Mouse (Mus musculus) heart, embryonic 13.5 days (tissue): Measurements from ENCODE around the gene Ppil6. TPM values are rescaled to one million over a fixed set of nuclear protein-coding genes. Genes with fewer than 3 reads are reported as not detected.

Source experiments
- ATAC-seq: fragments of 200-750 bp; cut with Nextera tagmentation; 2 replicates; pipeline ENCODE4 v1.8.0; 2017; ENCODE audit warnings: moderate TSS enrichment; ENCODE audit not compliant: insufficient number of reproducible peaks, low FRiP score, low TSS enrichment; ENCODE audit errors: extremely low read depth
- H3K27ac ChIP-seq: fragments of 300-500 bp; sonication (generic); replicated peaks from 2 replicates; pipeline ENCODE4 v1.5.1; 2015; ENCODE audit warnings: moderate library complexity, mild to moderate bottlenecking, inconsistent platforms
- H3K27me3 ChIP-seq: fragments of 300-500 bp; sonication (generic); replicated peaks from 2 replicates; pipeline ENCODE4 v1.6.1; 2015; ENCODE audit warnings: mild to moderate bottlenecking, inconsistent platforms
- H3K36me3 ChIP-seq: fragments of 300-500 bp; sonication (generic); 2 replicates; pipeline ENCODE4 v1.6.1; 2015; ENCODE audit warnings: mild to moderate bottlenecking, inconsistent platforms
- H3K4me1 ChIP-seq: fragments of 300-500 bp; sonication (generic); 2 replicates; pipeline ENCODE4 v1.6.1; 2015; ENCODE audit warnings: inconsistent platforms
- H3K4me2 ChIP-seq: fragments of 300-500 bp; sonication (generic); 2 replicates; pipeline ENCODE4 v1.6.1; 2015; ENCODE audit warnings: inconsistent platforms, mild to moderate bottlenecking, moderate library complexity
- H3K4me3 ChIP-seq: fragments of 300-500 bp; sonication (generic); 2 replicates; pipeline ENCODE4 v1.5.1; 2015; ENCODE audit warnings: moderate library complexity, mild to moderate bottlenecking, inconsistent platforms
- H3K9ac ChIP-seq: fragments of 300-500 bp; sonication (generic); 2 replicates; pipeline ENCODE4 v1.6.1; 2015; ENCODE audit warnings: inconsistent platforms, mild to moderate bottlenecking, moderate library complexity
- H3K9me3 ChIP-seq: fragments of 300-500 bp; sonication (generic); 2 replicates; pipeline ENCODE4 v1.6.1; 2016; ENCODE audit warnings: inconsistent platforms
- WGBS: fragments of 180-500 bp; shearing (Covaris S2); methylation state at CpG from one replicate; pipeline ENCODE4 v1.1.7; 2015; ENCODE audit warnings: mixed read lengths; 5-methylcytosine and 5-hydroxymethylcytosine counted together
- polyA plus RNA-seq: library from polyadenylated mRNA; unstranded; fragments of >200 nt; fragmentation: Nextera tagmentation; extraction: Ambion mirVana; gene quantifications from 2 replicates; pipeline ENCODE4 v1.2.1, GENCODE M21; 2015

Gene Ppil6
- polyA plus RNA-seq, result 1.1 and 1.3 TPM in 2 replicates

DNA sequence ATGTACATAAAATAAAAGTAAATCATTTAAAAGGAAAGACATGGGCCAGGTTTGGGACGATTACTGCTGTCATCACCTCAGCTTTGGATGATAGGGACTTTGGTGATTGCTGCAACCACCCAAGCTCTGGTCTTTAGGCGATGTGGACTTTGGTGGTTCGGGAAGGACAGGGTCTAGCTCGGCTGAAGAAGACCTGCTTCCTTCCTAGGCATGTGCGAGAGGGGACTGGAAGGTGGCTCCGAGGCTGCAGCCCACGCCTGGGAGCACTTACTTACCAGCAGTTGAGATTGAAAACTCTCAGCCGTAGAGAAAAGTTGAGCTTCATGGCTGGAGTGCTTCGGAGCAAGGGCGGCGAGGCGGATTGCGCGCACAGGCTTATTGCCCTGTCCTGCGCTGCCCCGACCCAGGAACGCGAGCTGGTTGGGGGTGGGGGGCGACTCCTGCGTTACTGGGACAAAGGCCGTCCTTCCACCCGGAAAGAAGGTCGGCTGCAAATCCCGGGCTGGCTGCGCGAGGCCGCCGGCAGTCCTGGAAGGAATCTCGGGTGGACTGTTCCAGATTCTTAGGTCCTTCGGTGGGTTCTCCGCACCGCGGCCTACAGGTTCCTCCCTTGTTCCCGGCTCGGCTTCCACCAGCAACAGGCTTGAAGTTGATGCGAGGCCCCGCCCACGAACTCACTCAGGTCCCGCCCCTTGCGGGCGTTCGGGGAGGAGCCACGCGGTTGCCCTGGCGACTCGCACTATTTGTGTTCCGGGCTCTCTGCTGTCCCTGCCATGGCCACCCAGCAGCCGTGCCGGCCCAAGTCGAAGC lies at the start of gene Ppil6, which contains the start of gene Smpd2:
TSS of gene Ppil6 (plus strand) at position 732 of the 810 bp plus-strand sequence.
TSS of gene Smpd2 (minus strand) at position 662 of the 810 bp plus-strand sequence.
- H3K4me2 ChIP-seq, result peak within 1 kb of the TSS; percentile 98
- H3K9ac ChIP-seq, result peak within 1 kb of the TSS; percentile 92
- H3K36me3 ChIP-seq, result peaks cover 38% of the 10 kb centered on the region
- H3K4me3 ChIP-seq, result peak within 1 kb of the TSS; percentile 79
- peak within 1 kb of the TSS; percentile 85 for H3K27ac ChIP-seq
- H3K9me3 ChIP-seq, result no peaks in the 10 kb centered on the region
- ATAC-seq, result peak; percentile 93
- WGBS, result under 1% methylated on average over 50 of the region's 50 CpGs
- H3K27me3 ChIP-seq, result no peaks in the 10 kb centered on the region
- peaks cover 28% of the 10 kb centered on the region for H3K4me1 ChIP-seq

- Histone ChIP-seq H3K27ac (no peak overlapping the region), H3K9ac (no peak overlapping the region), H3K4me1 (peaks cover 26% of the 10 kb centered on the region), H3K27me3 (0 out of 2 replicates have a peak, but pooled peaks cover 6% of the 10 kb centered on the region), H3K4me2 (no peak overlapping the region), H3K4me3 (no peak overlapping the region), H3K9me3 (no peaks in the 10 kb centered on the region), H3K36me3 (peaks cover 19% of the 10 kb centered on the region)
- ATAC-seq, result no peak
- WGBS, result 74% methylated on average over 1 of the region's 1 CpGs
Observed at GRCm38 (mm10) chr10:41448216-41448615, 42.0 kb upstream of the Ppil6 start.

DNA sequence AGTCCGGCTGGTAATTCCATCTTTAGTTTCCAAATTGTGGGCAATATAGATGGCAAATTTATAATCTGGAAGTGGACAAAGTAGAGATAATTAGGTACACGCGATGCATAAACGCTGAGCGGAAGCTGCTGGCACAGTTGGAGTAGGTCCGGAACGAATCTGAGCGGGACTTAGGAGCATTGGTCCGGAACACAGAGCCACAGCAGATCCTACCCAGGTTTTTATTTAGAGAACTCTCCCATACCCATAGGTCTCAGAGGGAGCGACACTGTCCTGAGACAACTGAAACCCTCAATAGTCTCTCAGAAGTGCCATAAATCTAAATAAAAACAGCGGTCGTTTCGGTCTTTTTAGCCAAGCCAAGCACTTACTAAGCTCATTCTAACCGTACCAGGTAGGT lies 40.6 kb upstream of the Ppil6 start:
- Histone ChIP-seq H3K27ac (peak overlapping the region; percentile 80), H3K36me3 (peaks cover 32% of the 10 kb centered on the region), H3K4me2 (peak overlapping the region; percentile 86), H3K9ac (peak overlapping the region; percentile 96), H3K9me3 (no peaks in the 10 kb centered on the region), H3K27me3 (0 out of 2 replicates have a peak, but pooled peaks cover 6% of the 10 kb centered on the region), H3K4me1 (peaks cover 34% of the 10 kb centered on the region), H3K4me3 (peak overlapping the region; percentile 95)
- 13% methylated on average over 14 of the region's 14 CpGs for WGBS
- ATAC-seq, result no peak

GRCm38 (mm10) chr10:41450137-41450670 lies 40.0 kb upstream of the Ppil6 start, which contains the start of gene Zbtb24:
TSS of gene Zbtb24 (plus strand) at chr10:41450383.
- Histone ChIP-seq H3K4me2 (peak within 1 kb of the TSS; percentile 86), H3K9me3 (no peaks in the 10 kb centered on the region), H3K4me1 (peaks cover 34% of the 10 kb centered on the region), H3K4me3 (peak within 1 kb of the TSS; percentile 95), H3K9ac (peak within 1 kb of the TSS; percentile 96), H3K27ac (peak within 1 kb of the TSS; percentile 80), H3K27me3 (0 out of 2 replicates have a peak, but pooled peaks cover 6% of the 10 kb centered on the region), H3K36me3 (peaks cover 37% of the 10 kb centered on the region)
- under 1% methylated on average over 49 of the region's 49 CpGs for WGBS
- ATAC-seq, result peak; percentile 94

GRCm38 (mm10) chr10:41450780-41451522 lies 39.3 kb upstream of the Ppil6 start:
- Histone ChIP-seq H3K27me3 (0 out of 2 replicates have a peak, but pooled peaks cover 5% of the 10 kb centered on the region), H3K9me3 (no peaks in the 10 kb centered on the region), H3K36me3 (peaks cover 45% of the 10 kb centered on the region), H3K4me2 (peak overlapping the region; percentile 86), H3K4me1 (peaks cover 38% of the 10 kb centered on the region), H3K27ac (peak overlapping the region; percentile 80), H3K4me3 (peak overlapping the region; percentile 95), H3K9ac (peak overlapping the region; percentile 96)
- WGBS, result 51% methylated on average over 18 of the region's 18 CpGs
- ATAC-seq, result no peak

DNA sequence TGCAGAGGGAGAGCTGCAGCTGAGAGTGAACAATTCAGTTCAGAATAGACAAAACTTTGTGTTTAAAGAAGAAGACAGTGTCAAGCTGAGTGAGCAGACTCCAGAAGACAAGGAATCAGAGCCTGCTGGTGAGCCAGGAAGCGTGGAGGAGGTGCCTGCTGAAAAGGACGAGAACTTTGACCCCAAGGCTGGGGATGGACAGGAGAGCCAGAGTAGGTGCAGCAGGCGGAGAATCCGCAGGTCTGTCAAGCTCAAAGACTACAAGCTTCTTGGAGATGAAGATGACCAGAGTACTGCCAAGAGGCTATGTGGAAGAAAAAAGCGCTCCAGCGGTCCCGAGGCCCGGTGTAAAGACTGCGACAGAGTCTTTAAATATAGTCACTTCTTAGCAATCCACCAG lies 38.6 kb upstream of the Ppil6 start:
- ATAC-seq, result no peak
- Histone ChIP-seq H3K27ac (no peak overlapping the region), H3K4me2 (no peak overlapping the region)

GRCm38 (mm10) chr10:41452791-41453190 lies 37.4 kb upstream of the Ppil6 start:
- no peak for ATAC-seq
- Histone ChIP-seq H3K36me3 (peaks cover 61% of the 10 kb centered on the region), H3K4me3 (no peak overlapping the region), H3K4me1 (peaks cover 47% of the 10 kb centered on the region), H3K9ac (no peak overlapping the region), H3K9me3 (no peaks in the 10 kb centered on the region), H3K27ac (no peak overlapping the region), H3K4me2 (no peak overlapping the region), H3K27me3 (no peaks in the 10 kb centered on the region)
- WGBS, result 80% methylated on average over 3 of the region's 3 CpGs

More for the DNA sequence above, 38.6 kb upstream of the Ppil6 start:
- Histone ChIP-seq H3K4me1 (peaks cover 45% of the 10 kb centered on the region), H3K9me3 (no peaks in the 10 kb centered on the region), H3K36me3 (peaks cover 52% of the 10 kb centered on the region), H3K27me3 (no peaks in the 10 kb centered on the region), H3K9ac (no peak overlapping the region), H3K4me3 (no peak overlapping the region)
- 89% methylated on average over 9 of the region's 9 CpGs for WGBS

GRCm38 (mm10) chr10:41459990-41460389 lies 30.2 kb upstream of the Ppil6 start:
- WGBS, result 78% methylated on average over 4 of the region's 4 CpGs
- H3K36me3 ChIP-seq, result peaks cover 85% of the 10 kb centered on the region
- H3K4me3 ChIP-seq, result no peak overlapping the region

DNA sequence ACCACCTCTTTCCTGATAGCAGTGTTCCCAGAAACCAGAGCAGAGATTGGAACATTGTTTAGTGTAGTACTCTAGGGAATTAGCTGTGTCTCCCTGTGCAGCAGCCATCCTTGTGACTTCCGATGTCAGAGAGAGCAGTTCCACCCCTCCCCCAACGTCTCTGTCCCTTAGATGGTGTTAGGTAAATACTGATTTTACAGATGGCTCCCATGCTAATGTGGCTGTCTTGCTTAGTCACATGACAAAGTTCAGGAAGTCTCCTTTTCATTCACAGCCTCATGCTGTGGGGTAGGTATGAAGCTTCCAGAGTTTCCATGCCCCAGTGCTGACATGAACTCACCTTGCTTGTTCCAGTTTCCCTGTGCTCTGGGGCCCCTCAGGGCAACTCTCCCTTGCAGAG lies 29.7 kb upstream of the Ppil6 start:
- H3K9ac ChIP-seq, result peak overlapping the region; percentile 9; the same call in 1 of the 2 replicates
- 17% methylated on average over 2 of the region's 2 CpGs for WGBS
- H3K4me3 ChIP-seq, result no peak overlapping the region
- no peaks in the 10 kb centered on the region for H3K27me3 ChIP-seq
- no peak overlapping the region for H3K27ac ChIP-seq
- no peaks in the 10 kb centered on the region for H3K9me3 ChIP-seq
- no peak for ATAC-seq
- no peak overlapping the region for H3K4me2 ChIP-seq
- peaks cover 32% of the 10 kb centered on the region for H3K4me1 ChIP-seq
- peaks cover 84% of the 10 kb centered on the region for H3K36me3 ChIP-seq

More at GRCm38 (mm10) chr10:41459990-41460389, 30.2 kb upstream of the Ppil6 start:
- ATAC-seq, result no peak
- no peak overlapping the region for H3K4me2 ChIP-seq
- no peak overlapping the region for H3K27ac ChIP-seq
- peak overlapping the region; percentile 9; the same call in 1 of the 2 replicates for H3K9ac ChIP-seq
- no peaks in the 10 kb centered on the region for H3K27me3 ChIP-seq
- no peaks in the 10 kb centered on the region for H3K9me3 ChIP-seq
- peaks cover 32% of the 10 kb centered on the region for H3K4me1 ChIP-seq

DNA sequence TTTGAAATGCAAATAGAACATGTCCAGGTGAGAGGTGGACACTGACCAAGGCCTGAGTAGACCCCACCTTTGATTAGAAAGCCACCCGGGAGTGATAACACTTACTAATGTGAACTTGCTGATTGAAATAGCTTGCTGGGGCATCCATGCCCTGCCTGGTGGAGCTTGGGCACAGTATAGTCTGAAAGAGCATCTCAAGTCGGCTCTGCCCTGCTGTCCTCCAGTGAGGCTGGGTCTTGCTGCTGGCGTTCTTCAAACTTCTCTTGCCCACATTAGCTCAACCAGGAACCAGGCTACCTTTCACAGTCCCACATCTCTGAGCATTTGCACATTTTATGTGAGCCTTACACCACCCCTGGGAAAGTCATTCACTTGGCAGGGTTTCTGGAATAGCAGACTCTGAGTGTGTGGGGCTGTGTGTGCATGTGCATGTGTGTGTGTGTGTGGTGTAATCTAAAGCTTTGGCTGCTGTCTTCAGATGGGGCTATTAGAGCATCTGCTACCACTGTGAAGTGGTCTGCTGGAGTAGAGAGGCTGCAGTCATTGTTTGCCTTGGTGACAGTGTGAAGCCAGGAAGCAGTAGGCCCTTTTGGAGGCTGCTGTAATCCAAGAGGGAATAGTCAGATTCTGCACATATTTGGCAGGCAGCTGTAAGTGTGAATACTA lies 29.0 kb upstream of the Ppil6 start:
- H3K27ac ChIP-seq, result no peak overlapping the region
- peaks cover 26% of the 10 kb centered on the region for H3K4me1 ChIP-seq
- H3K36me3 ChIP-seq, result peaks cover 84% of the 10 kb centered on the region
- H3K9ac ChIP-seq, result 0 out of 2 replicates have a peak overlapping the region, but pooled peaks have one; percentile 14
- no peak overlapping the region for H3K4me2 ChIP-seq
- no peaks in the 10 kb centered on the region for H3K9me3 ChIP-seq
- no peak overlapping the region for H3K4me3 ChIP-seq
- no peaks in the 10 kb centered on the region for H3K27me3 ChIP-seq
- WGBS, result 71% methylated on average over 3 of the region's 3 CpGs
- no peak for ATAC-seq
